Mouse (Mus musculus) lung, postnatal 0 days (tissue): ENCODE measurements around the gene Maff. TPM values are rescaled to one million over a fixed set of nuclear protein-coding genes. Genes with fewer than 3 reads are reported as not detected.

Experiments used
- ATAC-seq: fragments of 200-750 bp; cut with Nextera tagmentation; 2 replicates; pipeline ENCODE4 v1.8.0; 2017; ENCODE audit warnings: moderate library complexity
- DNase-seq: peaks from one replicate; pipeline ENCODE4 v3.0.0-alpha.2; 2016; ENCODE audit warnings: low spot score
- H3K27ac ChIP-seq: fragments of 300-500 bp; sonication (generic); 2 replicates; pipeline ENCODE4 v1.5.1; 2014; ENCODE audit warnings: antibody characterized with exemption, mild to moderate bottlenecking, low read length, mixed read lengths
- H3K27me3 ChIP-seq: fragments of 300-500 bp; sonication (generic); replicated peaks from 2 replicates; pipeline ENCODE4 v1.6.1; 2014; ENCODE audit warnings: low read length, mixed read lengths; ENCODE audit not compliant: insufficient read depth
- H3K36me3 ChIP-seq: fragments of 300-500 bp; sonication (generic); 2 replicates; pipeline ENCODE4 v1.6.1; 2014; ENCODE audit warnings: low read length, mixed read lengths; ENCODE audit not compliant: insufficient read depth
- H3K4me1 ChIP-seq: fragments of 300-500 bp; sonication (generic); 2 replicates; pipeline ENCODE4 v1.6.1; 2014; ENCODE audit warnings: antibody characterized with exemption, low read depth, low read length, mixed read lengths; ENCODE audit not compliant: insufficient read depth
- H3K4me2 ChIP-seq: fragments of 300-500 bp; sonication (generic); replicated peaks from 2 replicates; pipeline ENCODE4 v1.6.1; 2014; ENCODE audit warnings: low read depth, mild to moderate bottlenecking, low read length, moderate library complexity, mixed read lengths
- H3K4me3 ChIP-seq: fragments of 300-500 bp; sonication (generic); 2 replicates; pipeline ENCODE4 v1.5.1; 2014; ENCODE audit warnings: low read depth, low read length
- H3K9ac ChIP-seq: fragments of 300-500 bp; sonication (generic); replicated peaks from 2 replicates; pipeline ENCODE4 v1.6.1; 2014; ENCODE audit warnings: low read depth, mild to moderate bottlenecking
- H3K9me3 ChIP-seq: fragments of 300-500 bp; sonication (generic); 2 replicates; pipeline ENCODE4 v1.6.1; 2016; ENCODE audit warnings: low read length, mixed read lengths
- CTCF ChIP-seq: IDR thresholded peaks from 2 replicates; pipeline ENCODE4 v1.5.1; 2016; ENCODE audit warnings: antibody characterized with exemption, mild to moderate bottlenecking
- EP300 ChIP-seq: IDR thresholded peaks from 2 replicates; pipeline ENCODE4 v1.6.1; 2016; ENCODE audit warnings: antibody characterized with exemption, mild to moderate bottlenecking, control low read depth
- WGBS: fragments of 180-500 bp; shearing (Covaris S2); extraction: QIAGEN DNeasy Blood & Tissue Kit; methylation state at CpG from one replicate; pipeline ENCODE4 v1.1.7; 2014; 5-methylcytosine and 5-hydroxymethylcytosine counted together
- polyA plus RNA-seq: library from polyadenylated mRNA; unstranded; fragments of >200 nt; fragmentation: Nextera tagmentation; extraction: Ambion mirVana; gene quantifications from 2 replicates; pipeline ENCODE4 v1.2.1, GENCODE M21; 2015

The Maff gene
- polyA plus RNA-seq, 1 experiment from 2014 or later, result 10.6 TPM

GRCm38 (mm10) chr15:79377681-79378080 lies 31.3 kb downstream of the Maff start:
- Histone ChIP-seq H3K36me3 (peaks cover 23% of the 10 kb centered on the region; the same call in 1 of the 2 replicates), H3K4me2 (no peak overlapping the region), H3K4me1 (no peaks in the 10 kb centered on the region), H3K4me3 (no peak overlapping the region), H3K9me3 (no peaks in the 10 kb centered on the region), H3K9ac (no peak overlapping the region), H3K27ac (peak overlapping the region; percentile 81), H3K27me3 (no peaks in the 10 kb centered on the region)
- ATAC-seq (peak; percentile 95), DNase-seq (peak; percentile 95)
- peak; percentile 64; the same call in 1 of the 2 replicates for TF ChIP-seq EP300
- TF ChIP-seq CTCF, result peak; percentile 89
- WGBS, result 51% methylated on average over 6 of the region's 6 CpGs

- ATAC-seq, result no peak
- WGBS, result 95% methylated on average over 10 of the region's 10 CpGs
These were observed 32.2 kb downstream of the Maff start for GRCm38 (mm10) chr15:79378608-79379007.

GRCm38 (mm10) chr15:79379658-79380057 lies 33.2 kb downstream of the Maff start:
- no peak overlapping the region for H3K4me2 ChIP-seq
- H3K4me1 ChIP-seq, result no peaks in the 10 kb centered on the region
- DNase-seq (no peak), ATAC-seq (no peak)
- H3K9me3 ChIP-seq, result no peaks in the 10 kb centered on the region
- no peak overlapping the region for H3K4me3 ChIP-seq
- H3K36me3 ChIP-seq, result peaks cover 14% of the 10 kb centered on the region; the same call in 1 of the 2 replicates
- 86% methylated on average over 7 of the region's 7 CpGs for WGBS
- H3K9ac ChIP-seq, result no peak overlapping the region
- no peaks in the 10 kb centered on the region for H3K27me3 ChIP-seq
- H3K27ac ChIP-seq, result no peak overlapping the region
- TF ChIP-seq EP300, result no peak
- TF ChIP-seq CTCF, result no peak

More at GRCm38 (mm10) chr15:79378608-79379007, 32.2 kb downstream of the Maff start:
- Histone ChIP-seq H3K4me1 (no peaks in the 10 kb centered on the region), H3K27me3 (no peaks in the 10 kb centered on the region), H3K4me2 (no peak overlapping the region), H3K36me3 (peaks cover 21% of the 10 kb centered on the region; the same call in 1 of the 2 replicates), H3K27ac (peak overlapping the region; percentile 81), H3K9ac (no peak overlapping the region), H3K9me3 (no peaks in the 10 kb centered on the region), H3K4me3 (no peak overlapping the region)
- TF ChIP-seq EP300 (no peak), CTCF (no peak)
- DNase-seq, result no peak

- H3K4me1 ChIP-seq, result no peaks in the 10 kb centered on the region
- ATAC-seq, result peak; percentile 53
- no peak overlapping the region for H3K4me3 ChIP-seq
- peaks cover 14% of the 10 kb centered on the region; the same call in 1 of the 2 replicates for H3K36me3 ChIP-seq
- DNase-seq, result peak; percentile 88
- no peak overlapping the region for H3K4me2 ChIP-seq
- no peak overlapping the region for H3K27ac ChIP-seq
- 48% methylated on average over 20 of the region's 23 CpGs for WGBS
- H3K9ac ChIP-seq, result no peak overlapping the region
- no peaks in the 10 kb centered on the region for H3K27me3 ChIP-seq
- no peaks in the 10 kb centered on the region for H3K9me3 ChIP-seq
- peak; percentile 96 for TF ChIP-seq CTCF
- TF ChIP-seq EP300, result no peak
These were observed 34.3 kb downstream of the Maff start for GRCm38 (mm10) chr15:79380468-79381444.

GRCm38 (mm10) chr15:79381644-79382043 lies 35.2 kb downstream of the Maff start:
- Histone ChIP-seq H3K36me3 (peaks cover 6% of the 10 kb centered on the region; the same call in 1 of the 2 replicates), H3K27ac (no peak overlapping the region), H3K9me3 (no peaks in the 10 kb centered on the region), H3K27me3 (no peaks in the 10 kb centered on the region), H3K4me3 (no peak overlapping the region), H3K4me2 (no peak overlapping the region), H3K4me1 (no peaks in the 10 kb centered on the region; the same call in 1 of the 2 replicates), H3K9ac (no peak overlapping the region)
- DNase-seq (no peak), ATAC-seq (no peak)
- 79% methylated on average over 9 of the region's 9 CpGs for WGBS
- TF ChIP-seq CTCF (no peak), EP300 (no peak)

GRCm38 (mm10) chr15:79387081-79387480 lies 40.7 kb downstream of the Maff start:
- TF ChIP-seq EP300, result no peak
- Histone ChIP-seq H3K27me3 (no peaks in the 10 kb centered on the region), H3K4me3 (no peak overlapping the region), H3K9ac (no peak overlapping the region), H3K4me1 (peaks cover 37% of the 10 kb centered on the region), H3K9me3 (no peaks in the 10 kb centered on the region), H3K36me3 (no peaks in the 10 kb centered on the region), H3K27ac (no peak overlapping the region), H3K4me2 (no peak overlapping the region)
- no peak for DNase-seq
- ATAC-seq, result no peak
- 58% methylated on average over 6 of the region's 6 CpGs for WGBS
